Mouse (Mus musculus): ENCODE measurements at regions not wholly inside any gene's neighbourhood (a gene's known extent, or its start where the extent isn't known, plus 50 kb on each side); places are given as distances from the start of the nearest gene placed in this dataset.

- peak; percentile 23; the same call in 1 of the 2 replicates for ATAC-seq
- Histone ChIP-seq H3K27me3 (replicated peaks; ENCODE audit: control insufficient read depth, insufficient read depth, low read length) (no peaks in the 10 kb centered on the region), H3K9me3 (ENCODE audit: control insufficient read depth, low read length) (no peaks in the 10 kb centered on the region), H3K4me1 (ENCODE audit: control insufficient read depth, insufficient read depth, low read length) (peaks cover 8% of the 10 kb centered on the region), H3K4me3 (ENCODE audit: low read length) (no peak overlapping the region), H3K4me2 (ENCODE audit: low read depth, low read length) (no peak overlapping the region), H3K27ac (ENCODE audit: low read length) (no peak overlapping the region), H3K9ac (ENCODE audit: low read depth, low read length) (no peak overlapping the region), H3K36me3 (ENCODE audit: control insufficient read depth, insufficient read depth, low read length) (no peaks in the 10 kb centered on the region)
- 74% methylated on average over 4 of the region's 4 CpGs for WGBS
Observed at GRCm38 (mm10) chr13:99040171-99040570, 55.8 kb upstream of the 1700024P04Rik start.

GRCm38 (mm10) chr13:99039063-99039385, 54.7 kb upstream of the 1700024P04Rik start:
- 83% methylated on average over 7 of the region's 7 CpGs for WGBS
- Histone ChIP-seq H3K9ac (ENCODE audit: low read depth, low read length) (no peak overlapping the region), H3K27me3 (replicated peaks; ENCODE audit: control insufficient read depth, insufficient read depth, low read length) (no peaks in the 10 kb centered on the region), H3K4me2 (ENCODE audit: low read depth, low read length) (no peak overlapping the region), H3K4me1 (ENCODE audit: control insufficient read depth, insufficient read depth, low read length) (peaks cover 8% of the 10 kb centered on the region), H3K9me3 (ENCODE audit: control insufficient read depth, low read length) (no peaks in the 10 kb centered on the region), H3K36me3 (ENCODE audit: control insufficient read depth, insufficient read depth, low read length) (no peaks in the 10 kb centered on the region), H3K4me3 (ENCODE audit: low read length) (no peak overlapping the region), H3K27ac (ENCODE audit: low read length) (no peak overlapping the region)
- ATAC-seq = peak; percentile 45

- Histone ChIP-seq H3K27ac (ENCODE audit: low read length) (no peak overlapping the region), H3K4me2 (ENCODE audit: low read depth, low read length) (no peak overlapping the region), H3K9ac (ENCODE audit: low read depth, low read length) (no peak overlapping the region), H3K27me3 (replicated peaks; ENCODE audit: control insufficient read depth, insufficient read depth, low read length) (no peaks in the 10 kb centered on the region), H3K4me1 (ENCODE audit: control insufficient read depth, insufficient read depth, low read length) (peaks cover 8% of the 10 kb centered on the region), H3K9me3 (ENCODE audit: control insufficient read depth, low read length) (no peaks in the 10 kb centered on the region), H3K4me3 (ENCODE audit: low read length) (no peak overlapping the region), H3K36me3 (ENCODE audit: control insufficient read depth, insufficient read depth, low read length) (no peaks in the 10 kb centered on the region)
- peak; percentile 55 for ATAC-seq
- 39% methylated on average over 15 of the region's 15 CpGs for WGBS
Observed at GRCm38 (mm10) chr13:99038198-99039062, 54.1 kb upstream of the 1700024P04Rik start.

GRCm38 (mm10) chr13:99037131-99037530, 52.8 kb upstream of the 1700024P04Rik start:
- Histone ChIP-seq H3K4me2 (ENCODE audit: low read depth, low read length) (no peak overlapping the region), H3K4me3 (ENCODE audit: low read length) (no peak overlapping the region), H3K9ac (ENCODE audit: low read depth, low read length) (no peak overlapping the region), H3K27ac (ENCODE audit: low read length) (no peak overlapping the region), H3K9me3 (ENCODE audit: control insufficient read depth, low read length) (no peaks in the 10 kb centered on the region), H3K4me1 (ENCODE audit: control insufficient read depth, insufficient read depth, low read length) (peaks cover 8% of the 10 kb centered on the region), H3K27me3 (replicated peaks; ENCODE audit: control insufficient read depth, insufficient read depth, low read length) (no peaks in the 10 kb centered on the region), H3K36me3 (ENCODE audit: control insufficient read depth, insufficient read depth, low read length) (no peaks in the 10 kb centered on the region)
- WGBS = 79% methylated on average over 4 of the region's 4 CpGs
- ATAC-seq = no peak
